Mouse (Mus musculus) gastrocnemius, postnatal 14 days (tissue): ENCODE data around the gene Ist1. TPM values are rescaled to one million over a fixed set of nuclear protein-coding genes. Genes with fewer than 3 reads are reported as not detected.

Experiments
- total RNA-seq, 2 experiments: library from RNA; stranded (reverse); gene quantifications; 2 replicates each; pipeline ENCODE4 v1.2.3; 2021

Gene Ist1
- total RNA-seq, 2 experiments from 2014 or later = 27.0 to 31.3 TPM

Other genes starting within 250 kb of the Ist1 start
- gene Pmfbp1, start 199.2 kb downstream of the Ist1 start, total RNA-seq = under 1 TPM in 1 of 2 experiments, not detected in 1; 0.06 TPM
- 10 to 100 TPM; 10.1 to 10.3 TPM for gene Dhx38, start 127.4 kb downstream of the Ist1 start, total RNA-seq
- 1 to 10 TPM; 6.2 to 6.4 TPM for gene Txnl4b, start 127.4 kb downstream of the Ist1 start, total RNA-seq
- gene Hp, start 114.1 kb downstream of the Ist1 start, total RNA-seq = 1 to 10 TPM; 2.1 to 4.7 TPM
- gene Dhodh, start 84.6 kb downstream of the Ist1 start, total RNA-seq = 10 to 100 TPM; 10.8 to 11.2 TPM
- gene Pkd1l3, start 78.7 kb downstream of the Ist1 start, total RNA-seq = under 1 TPM in 1 of 2 experiments, not detected in 1; 0.31 TPM
- gene Zfp821, start 12.3 kb upstream of the Ist1 start, total RNA-seq = 1 to 10 TPM; 7.0 to 7.5 TPM
- gene Atxn1l, start 44.5 kb upstream of the Ist1 start, total RNA-seq = 10 to 100 TPM; 17.2 to 20.8 TPM
- gene Ap1g1, start 85.3 kb upstream of the Ist1 start, total RNA-seq = 10 to 100 TPM; 32.0 to 32.6 TPM
- 1 to 10 TPM; 2.5 to 2.8 TPM for gene Phlpp2, start 175.3 kb upstream of the Ist1 start, total RNA-seq